ENCODE assay signal across 9 mouse cellular contexts in the genomic region with DNA sequence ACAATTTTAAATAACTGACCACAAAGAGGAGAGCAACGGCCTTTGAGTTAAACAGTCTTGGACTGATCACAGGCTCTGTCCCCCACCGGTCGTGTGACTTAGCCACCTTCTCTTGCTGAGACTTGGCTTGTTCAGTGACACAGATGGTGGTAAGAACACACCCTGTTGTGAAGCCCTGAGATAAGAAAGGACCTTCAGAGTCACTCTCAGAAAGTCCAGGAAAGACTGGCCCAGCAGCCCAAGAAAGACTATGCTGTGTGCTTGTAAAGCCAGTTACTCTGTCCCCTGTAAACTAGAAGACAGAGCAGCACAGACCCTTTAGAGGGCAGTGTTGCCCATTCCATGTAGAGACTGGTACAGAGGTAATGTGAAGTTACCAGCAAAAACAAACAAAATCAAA. TPM values are rescaled to one million over a fixed set of nuclear protein-coding genes. Genes with fewer than 3 reads are reported as not detected.
A peak's percentile ranks its signal among the peaks of the same experiment; 100 is the strongest.
DNase-seq lines count a peak whose midpoint lies in the region; ATAC-seq and TF ChIP-seq lines count a peak whose summit lies in the region.
"Had no signal": no experiment of that assay in that cellular context is flagged by ENCODE, and none has a peak within 500 bp of the region (broad histone marks: within the 10 kb centered on the region; RNA-seq: fewer than 3 reads in every experiment).

No protein-coding gene starts in this region.

- peak; percentile 93 for ATAC-seq in liver, embryonic 11.5 days (replicated peaks; ENCODE audit: low FRiP score)

- no peak overlapping the region for H3K4me3 ChIP-seq in left cerebral cortex, adult 2 months
- no peak overlapping the region for H3K4me3 ChIP-seq in liver, embryonic 11.5 days (ENCODE audit: low read depth, low read length)

- no peaks in the 10 kb centered on the region for H3K36me3 ChIP-seq in liver, embryonic 11.5 days (ENCODE audit: control insufficient read depth, insufficient read depth, low read length)
- no peaks in the 10 kb centered on the region for H3K36me3 ChIP-seq in splenic B cell, adult 2 months (ENCODE audit: control insufficient read depth, insufficient read depth, low read length, poor library complexity, severe bottlenecking)
- H3K36me3 ChIP-seq: embryonic facial prominence, embryonic 15.5 days had no signal

- peak; percentile 51 for TF ChIP-seq CTCF in left cerebral cortex, adult 2 months (IDR thresholded peaks at IDR 0.05)
- peak; percentile 48; the same call in 1 of the 2 replicates for TF ChIP-seq CTCF in brain, embryonic 14.5 days (IDR thresholded peaks at IDR 0.05; ENCODE audit: borderline replicate concordance, extremely low read depth, insufficient read depth, insufficient read length)

- no peak for DNase-seq in left cerebral cortex, adult 2 months (ENCODE audit: extremely low spot score in 1 of 2, low spot score in 2 of 2)
- DNase-seq in left cerebral cortex, postnatal 36 days (ENCODE audit: low spot score in 2 of 2) = no peak
- peak; percentile 63 for DNase-seq in brain, embryonic 14.5 days (ENCODE audit: low read depth)
- peak; percentile 38 for DNase-seq in heart, postnatal 4 days
- DNase-seq in liver, embryonic 11.5 days (ENCODE audit: low spot score) = peak; percentile 47
- DNase-seq in splenic B cell, adult 2 months (ENCODE audit: low read depth, low spot score) = peak; percentile 40
- no peak for DNase-seq in right cerebral cortex, postnatal 14 days
- no peak for DNase-seq in left cerebral cortex, adult 8-10 months (ENCODE audit: low spot score in 2 of 2)

- peak overlapping the region; percentile 75 for H3K9ac ChIP-seq in liver, embryonic 11.5 days (ENCODE audit: low read depth, low read length)
- H3K9ac ChIP-seq: embryonic facial prominence, embryonic 15.5 days had no signal

- no peak overlapping the region for H3K27ac ChIP-seq in left cerebral cortex, adult 2 months
- peak overlapping the region; percentile 64 for H3K27ac ChIP-seq in liver, embryonic 11.5 days (ENCODE audit: low read depth, low read length)
- H3K27ac ChIP-seq: embryonic facial prominence, embryonic 15.5 days had no signal

- WGBS in liver, embryonic 11.5 days = 24% methylated on average over 3 of the region's 3 CpGs

- peak overlapping the region; percentile 82 for H3K4me2 ChIP-seq in liver, embryonic 11.5 days

- no peak for TF ChIP-seq POLR2A in brain, embryonic 14.5 days (IDR thresholded peaks at IDR 0.05; ENCODE audit: borderline replicate concordance, extremely low read depth, insufficient read depth, insufficient read length, poor library complexity, severe bottlenecking)

- no peaks in the 10 kb centered on the region for H3K27me3 ChIP-seq in liver, embryonic 11.5 days (replicated peaks; ENCODE audit: control insufficient read depth, insufficient read depth, low read length)
- no peaks in the 10 kb centered on the region for H3K27me3 ChIP-seq in splenic B cell, adult 2 months (ENCODE audit: control insufficient read depth, insufficient read depth, low read length, poor library complexity, severe bottlenecking)

- H3K4me1 ChIP-seq in liver, embryonic 11.5 days (replicated peaks; ENCODE audit: control insufficient read depth, insufficient read depth, low read length) = peaks cover 13% of the 10 kb centered on the region

- intact Hi-C loops in left cerebral cortex, adult 2 months (cut with DNase I) = no loop called here
- intact Hi-C loops in left cerebral cortex, postnatal 36 days (cut with DNase I) = no loop called here

- H3K9me3 ChIP-seq in liver, embryonic 11.5 days (ENCODE audit: control insufficient read depth, low read length) = no peaks in the 10 kb centered on the region
- H3K9me3 ChIP-seq: embryonic facial prominence, embryonic 15.5 days had no signal

RNA-seq across cellular contexts. Expression of a gene that starts 3.2 kb away (rescaled TPM):
- total RNA-seq in left cerebral cortex, adult 2 months (2021) = 1 to 10 TPM; 3.7 to 6.4 TPM
- total RNA-seq in left cerebral cortex, postnatal 36 days (2021) = 1 to 10 TPM; 3.2 to 8.0 TPM
- polyA plus RNA-seq in brain, embryonic 14.5 days (2012; rRNA removed) = 2.2 and 2.8 TPM in 2 replicates
- 10 to 100 TPM; 29.5 to 36.8 TPM for total RNA-seq in heart, postnatal 4 days (2021)
- 2.5 and 2.6 TPM in 2 replicates for polyA plus RNA-seq in liver, embryonic 11.5 days (2014; fragmentation: Nextera tagmentation; extraction: Ambion mirVana)
- 1 to 10 TPM; 3.8 to 4.8 (median 3.9) TPM for total RNA-seq in left cerebral cortex, adult 8-10 months (2022)

RNA-seq across cellular contexts. Expression of a gene that starts 26.7 kb away (rescaled TPM):
- 10 to 100 TPM; 61.0 to 62.0 TPM for total RNA-seq in left cerebral cortex, adult 2 months (2021)
- total RNA-seq in left cerebral cortex, postnatal 36 days (2021) = 10 to 100 TPM; 52.9 to 63.8 TPM
- polyA plus RNA-seq in brain, embryonic 14.5 days (2012; rRNA removed) = 74.4 and 86.3 TPM in 2 replicates
- total RNA-seq in heart, postnatal 4 days (2021) = 10 to 100 TPM; 42.2 to 44.1 TPM
- 134 and 142 TPM in 2 replicates for polyA plus RNA-seq in liver, embryonic 11.5 days (2014; fragmentation: Nextera tagmentation; extraction: Ambion mirVana)
- 10 to 100 TPM; 54.2 to 60.6 (median 56.4) TPM for total RNA-seq in left cerebral cortex, adult 8-10 months (2022)

Comparison
In these comparisons a context has a peak if more than half of its experiments do, and no peak if none do; other contexts are left out.
1. DNase-seq: peak in brain, embryonic 14.5 days (single experiment), heart, postnatal 4 days (single experiment), liver, embryonic 11.5 days (single experiment) and splenic B cell, adult 2 months (single experiment); none in left cerebral cortex, adult 2 months (0 of 2), left cerebral cortex, postnatal 36 days (0 of 2), right cerebral cortex, postnatal 14 days (single experiment) and left cerebral cortex, adult 8-10 months (0 of 2).